Mouse (Mus musculus) MEL (cell line): ENCODE measurements at regions not wholly inside any gene's neighbourhood (a gene's known extent, or its start where the extent isn't known, plus 50 kb on each side); places are given as distances from the start of the nearest gene placed in this dataset.

Source experiments
- CTCF ChIP-seq, 3 experiments: IDR thresholded peaks in 2 of 3; conservative IDR thresholded peaks in 1 of 3; 2 replicates each; pipeline ENCODE4 v1.5.1; 2011 to 2012; ENCODE audit warnings: low read length in 3 of 3, low read depth in 2 of 3, mild to moderate bottlenecking in 2 of 3, improper control_type of control experiment in 1 of 3, inconsistent platforms in 1 of 3, mixed read lengths in 1 of 3, moderate library complexity in 1 of 3; ENCODE audit not compliant: control insufficient read depth in 1 of 3, insufficient read depth in 1 of 3, poor library complexity in 1 of 3, severe bottlenecking in 1 of 3
- GABPA ChIP-seq: IDR thresholded peaks from 2 replicates; pipeline ENCODE4 v1.6.1; 2012; ENCODE audit warnings: low read depth, mild to moderate bottlenecking, inconsistent platforms, low read length, improper control_type of control experiment, moderate library complexity
- KAT2A ChIP-seq: conservative IDR thresholded peaks from 2 replicates; pipeline ENCODE4 v1.6.1; 2012; ENCODE audit warnings: low read depth, low read length, improper control_type of control experiment, inconsistent platforms
- MXI1 ChIP-seq: IDR thresholded peaks from 2 replicates; pipeline ENCODE4 v1.6.1; 2011; ENCODE audit warnings: mild to moderate bottlenecking, low read depth, low read length, improper control_type of control experiment
- MYC ChIP-seq: IDR thresholded peaks from 2 replicates; pipeline ENCODE4 v1.6.1; 2011; ENCODE audit warnings: low read depth, mild to moderate bottlenecking, low read length, improper control_type of control experiment, moderate library complexity
- NRF1 ChIP-seq: IDR thresholded peaks from 2 replicates; pipeline ENCODE4 v1.6.1; 2014; ENCODE audit warnings: low read depth, mild to moderate bottlenecking, inconsistent platforms, low read length, improper control_type of control experiment, moderate library complexity; ENCODE audit not compliant: poor library complexity, insufficient read depth, severe bottlenecking
- POLR2A ChIP-seq, 2 experiments: IDR thresholded peaks; 2 replicates each; pipeline ENCODE4 v1.6.1; 2011 to 2012; ENCODE audit warnings: low read length in 2 of 2, mild to moderate bottlenecking in 2 of 2, control low read depth in 1 of 2, improper control_type of control experiment in 1 of 2, low read depth in 1 of 2, moderate library complexity in 1 of 2; ENCODE audit not compliant: control insufficient read depth in 1 of 2, insufficient read depth in 1 of 2, poor library complexity in 1 of 2
- POLR2AphosphoS2 ChIP-seq: IDR thresholded peaks from 2 replicates; pipeline ENCODE4 v1.6.1; 2011; ENCODE audit warnings: low read length, improper control_type of control experiment
- RCOR1 ChIP-seq: IDR thresholded peaks from 2 replicates; pipeline ENCODE4 v1.6.1; 2012; ENCODE audit warnings: low read depth, mild to moderate bottlenecking, inconsistent platforms, low read length, improper control_type of control experiment
- TAL1 ChIP-seq: IDR thresholded peaks from 2 replicates; pipeline ENCODE4 v1.6.1; 2012; ENCODE audit warnings: mild to moderate bottlenecking, inconsistent platforms, low read length, moderate library complexity, mixed read lengths
- USF1 ChIP-seq: IDR thresholded peaks from 2 replicates; pipeline ENCODE4 v1.6.1; 2014; ENCODE audit warnings: low read depth, mild to moderate bottlenecking, inconsistent platforms, low read length, improper control_type of control experiment, moderate library complexity

GRCm38 (mm10) chr3:41202895-41203294, 120.0 kb upstream of the Pgrmc2 start:
- TF ChIP-seq KAT2A (no peak), POLR2A (IDR thresholded peaks at IDR 0.05; ENCODE audit: control insufficient read depth in 1 of 2, insufficient read depth in 1 of 2, low read depth in 1 of 2, low read length in 2 of 2, poor library complexity in 1 of 2) (no peak), GABPA (no peak), RCOR1 (no peak), CTCF (IDR thresholded peaks at IDR 0.05 in 2 of 3, conservative IDR thresholded peaks at IDR 0.05 in 1 of 3; ENCODE audit: control insufficient read depth in 1 of 3, insufficient read depth in 1 of 3, low read depth in 2 of 3, low read length in 3 of 3, poor library complexity in 1 of 3, severe bottlenecking in 1 of 3) (no peak), MXI1 (no peak), USF1 (no peak), TAL1 (no peak), POLR2AphosphoS2 (no peak), NRF1 (no peak), MYC (no peak)
